Mouse (Mus musculus): ENCODE measurements around the gene Enpp4. TPM values are rescaled to one million over a fixed set of nuclear protein-coding genes. Genes with fewer than 3 reads are reported as not detected.

Gene Enpp4
- polyA plus RNA-seq, 1 experiment, result 0.05 TPM

DNA sequence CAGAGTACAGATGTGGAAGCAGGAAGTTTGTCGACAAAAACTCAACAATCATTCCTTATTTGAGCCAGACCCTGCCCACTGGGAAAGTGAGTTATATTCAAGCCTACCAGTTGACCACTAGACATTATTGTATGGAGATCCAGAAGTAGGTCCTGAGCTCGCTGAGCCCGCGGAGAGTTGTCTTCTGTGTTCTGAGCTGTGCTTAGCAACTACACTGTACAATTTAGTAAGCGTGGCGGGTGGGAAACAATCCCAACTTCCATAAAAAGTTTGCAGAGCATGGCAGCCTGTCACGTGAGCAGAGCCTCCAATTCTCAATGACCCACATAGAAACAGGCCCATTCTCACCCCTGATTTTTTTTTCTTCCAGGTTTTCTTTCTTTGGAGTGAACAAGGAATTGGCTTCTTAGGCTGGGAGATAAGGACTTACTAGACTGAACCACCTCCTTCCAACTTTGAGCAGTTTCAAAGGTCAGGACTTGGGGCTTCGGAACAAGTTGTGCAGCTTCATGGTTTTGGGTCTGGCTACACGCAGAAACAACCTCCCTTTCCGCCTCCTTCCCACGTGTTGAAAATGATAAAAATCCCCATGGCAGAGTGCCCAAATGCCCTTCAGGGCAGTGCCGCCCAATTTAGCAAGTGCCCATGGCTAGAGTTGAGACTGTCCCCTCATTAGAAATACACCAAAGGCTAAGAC is 28.3 kb downstream of the Enpp4 start:
- H3K27me3 ChIP-seq (ENCODE audit: control insufficient read depth), result no peaks in the 10 kb centered on the region
- H3K4me3 ChIP-seq (replicated peaks), result no peak overlapping the region
- no peaks in the 10 kb centered on the region for H3K9me3 ChIP-seq (ENCODE audit: control insufficient read depth, low read length)
- no peaks in the 10 kb centered on the region for H3K36me3 ChIP-seq (ENCODE audit: control insufficient read depth)
- TF ChIP-seq TAL1 (IDR thresholded peaks at IDR 0.05; ENCODE audit: low read length) (no peak), GATA1 (IDR thresholded peaks at IDR 0.05; ENCODE audit: low read length) (no peak)
- H3K4me1 ChIP-seq (ENCODE audit: control insufficient read depth), result peaks cover 5% of the 10 kb centered on the region

DNA sequence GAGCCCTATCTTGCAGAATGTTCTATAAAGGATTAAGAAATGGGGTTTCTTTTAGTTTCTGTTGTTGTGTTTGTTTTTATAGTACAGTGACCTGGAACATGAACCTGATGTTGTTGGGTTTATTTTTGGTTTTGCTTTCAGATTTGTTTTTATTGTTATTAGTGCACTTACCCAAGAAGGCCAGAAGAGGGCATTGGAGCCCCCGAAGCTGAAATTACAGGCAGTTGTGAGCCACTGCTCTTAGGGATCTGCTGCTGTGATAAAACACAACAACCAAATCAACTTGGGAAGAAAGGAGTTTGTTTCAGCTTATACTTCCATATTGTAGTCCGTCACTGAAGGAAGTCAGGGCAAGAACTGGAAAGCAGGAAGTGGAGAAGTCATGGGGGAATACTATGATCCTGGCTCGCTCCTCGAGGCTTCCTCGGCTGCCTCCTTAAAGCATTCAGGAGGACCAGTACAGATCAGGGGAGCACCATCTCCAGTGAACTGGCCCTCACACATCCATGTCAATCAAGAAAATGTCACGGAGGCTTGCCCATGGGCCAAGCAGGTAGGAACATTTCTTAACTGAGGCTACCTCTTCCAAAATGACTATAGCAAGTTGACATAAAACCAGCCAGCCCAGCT is 29.4 kb downstream of the Enpp4 start:
- no peaks in the 10 kb centered on the region for H3K9me3 ChIP-seq (ENCODE audit: control insufficient read depth, low read length)
- no peaks in the 10 kb centered on the region for H3K27me3 ChIP-seq (ENCODE audit: control insufficient read depth)
- H3K4me1 ChIP-seq (ENCODE audit: control insufficient read depth), result peaks cover 5% of the 10 kb centered on the region
- TF ChIP-seq GATA1 (IDR thresholded peaks at IDR 0.05; ENCODE audit: low read length), result no peak
- no peak for TF ChIP-seq TAL1 (IDR thresholded peaks at IDR 0.05; ENCODE audit: low read length)
- no peaks in the 10 kb centered on the region for H3K36me3 ChIP-seq (ENCODE audit: control insufficient read depth)
- H3K4me3 ChIP-seq (replicated peaks), result no peak overlapping the region

GRCm38 (mm10) chr17:44075601-44076000 is 30.0 kb downstream of the Enpp4 start:
- no peak overlapping the region for H3K4me3 ChIP-seq (replicated peaks)
- TF ChIP-seq TAL1 (IDR thresholded peaks at IDR 0.05; ENCODE audit: low read length) (no peak), GATA1 (IDR thresholded peaks at IDR 0.05; ENCODE audit: low read length) (no peak)
- no peaks in the 10 kb centered on the region for H3K9me3 ChIP-seq (ENCODE audit: control insufficient read depth, low read length)
- no peaks in the 10 kb centered on the region for H3K27me3 ChIP-seq (ENCODE audit: control insufficient read depth)
- peaks cover 5% of the 10 kb centered on the region for H3K4me1 ChIP-seq (ENCODE audit: control insufficient read depth)
- no peaks in the 10 kb centered on the region for H3K36me3 ChIP-seq (ENCODE audit: control insufficient read depth)

DNA sequence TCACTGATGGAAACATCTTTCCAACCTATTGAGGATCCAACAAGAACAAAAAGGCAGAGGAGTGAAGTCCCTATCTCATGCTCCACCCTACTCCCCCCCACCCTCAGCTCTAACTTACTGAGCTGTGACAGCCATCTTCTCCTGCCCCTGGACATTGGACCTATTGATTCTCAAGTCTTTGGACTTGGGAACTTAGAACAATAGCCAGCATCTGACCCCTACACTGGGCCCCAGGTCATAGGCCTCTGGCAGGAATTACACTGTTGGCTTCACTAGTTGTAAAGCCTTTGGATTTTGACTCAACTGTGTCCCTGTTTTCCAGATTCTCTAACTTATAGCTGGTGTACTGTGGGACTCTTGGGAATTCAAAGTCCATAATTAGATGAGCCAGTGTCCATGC is 33.9 kb downstream of the Enpp4 start:
- Histone ChIP-seq H3K4me1 (ENCODE audit: control insufficient read depth) (no peaks in the 10 kb centered on the region), H3K9me3 (ENCODE audit: control insufficient read depth, low read length) (no peaks in the 10 kb centered on the region), H3K27me3 (ENCODE audit: control insufficient read depth) (no peaks in the 10 kb centered on the region), H3K36me3 (ENCODE audit: control insufficient read depth) (no peaks in the 10 kb centered on the region), H3K4me3 (replicated peaks) (no peak overlapping the region)
- no peak for TF ChIP-seq TAL1 (IDR thresholded peaks at IDR 0.05; ENCODE audit: low read length)
- no peak for TF ChIP-seq GATA1 (IDR thresholded peaks at IDR 0.05; ENCODE audit: low read length)

GRCm38 (mm10) chr17:44068876-44069275 is 36.7 kb downstream of the Enpp4 start:
- no peaks in the 10 kb centered on the region for H3K36me3 ChIP-seq (ENCODE audit: control insufficient read depth)

GRCm38 (mm10) chr17:44061289-44061890 is 44.2 kb downstream of the Enpp4 start:
- Histone ChIP-seq H3K36me3 (ENCODE audit: control insufficient read depth) (no peaks in the 10 kb centered on the region), H3K4me1 (ENCODE audit: control insufficient read depth) (peaks cover 17% of the 10 kb centered on the region), H3K27me3 (ENCODE audit: control insufficient read depth) (no peaks in the 10 kb centered on the region), H3K4me3 (replicated peaks) (no peak overlapping the region), H3K9me3 (ENCODE audit: control insufficient read depth, low read length) (no peaks in the 10 kb centered on the region)
- TF ChIP-seq TAL1 (IDR thresholded peaks at IDR 0.05; ENCODE audit: low read length) (no peak), GATA1 (IDR thresholded peaks at IDR 0.05; ENCODE audit: low read length) (no peak)

More at GRCm38 (mm10) chr17:44068876-44069275, 36.7 kb downstream of the Enpp4 start:
- Histone ChIP-seq H3K9me3 (ENCODE audit: control insufficient read depth, low read length) (no peaks in the 10 kb centered on the region), H3K4me3 (replicated peaks) (no peak overlapping the region), H3K27me3 (ENCODE audit: control insufficient read depth) (no peaks in the 10 kb centered on the region), H3K4me1 (ENCODE audit: control insufficient read depth) (no peaks in the 10 kb centered on the region)
- no peak for TF ChIP-seq TAL1 (IDR thresholded peaks at IDR 0.05; ENCODE audit: low read length)
- no peak for TF ChIP-seq GATA1 (IDR thresholded peaks at IDR 0.05; ENCODE audit: low read length)

GRCm38 (mm10) chr17:44060781-44061180 is 44.8 kb downstream of the Enpp4 start:
- no peak overlapping the region for H3K4me3 ChIP-seq (replicated peaks)
- H3K4me1 ChIP-seq (ENCODE audit: control insufficient read depth), result peaks cover 17% of the 10 kb centered on the region
- TF ChIP-seq TAL1 (IDR thresholded peaks at IDR 0.05; ENCODE audit: low read length) (no peak), GATA1 (IDR thresholded peaks at IDR 0.05; ENCODE audit: low read length) (no peak)

DNA sequence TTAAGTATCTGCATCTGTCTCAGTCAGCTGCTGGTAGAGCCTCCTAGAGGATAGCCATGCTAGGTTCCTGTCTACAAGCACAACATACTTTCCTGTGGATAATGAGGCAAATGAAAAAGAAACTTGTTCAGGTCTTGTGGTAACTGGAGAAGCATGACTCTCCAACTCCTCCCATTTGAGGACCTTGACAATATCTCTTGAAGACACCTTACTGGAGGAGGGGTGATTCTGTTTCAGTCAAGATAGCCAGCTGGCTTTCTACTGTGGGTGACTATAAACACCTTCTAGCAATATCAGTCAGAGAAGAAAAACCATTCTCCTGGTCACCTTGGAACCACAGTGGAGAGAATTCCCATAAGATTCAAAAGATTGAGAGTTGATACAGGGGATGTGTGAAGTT is 47.5 kb downstream of the Enpp4 start:
- Histone ChIP-seq H3K4me1 (ENCODE audit: control insufficient read depth) (peaks cover 17% of the 10 kb centered on the region), H3K4me3 (replicated peaks) (no peak overlapping the region), H3K9me3 (ENCODE audit: control insufficient read depth, low read length) (no peaks in the 10 kb centered on the region), H3K27me3 (ENCODE audit: control insufficient read depth) (no peaks in the 10 kb centered on the region), H3K36me3 (ENCODE audit: control insufficient read depth) (no peaks in the 10 kb centered on the region)
- TF ChIP-seq TAL1 (IDR thresholded peaks at IDR 0.05; ENCODE audit: low read length) (peak; percentile 48; the same call in 2 of the 3 replicates), GATA1 (IDR thresholded peaks at IDR 0.05; ENCODE audit: low read length) (no peak)

More at GRCm38 (mm10) chr17:44060781-44061180, 44.8 kb downstream of the Enpp4 start:
- H3K36me3 ChIP-seq (ENCODE audit: control insufficient read depth), result no peaks in the 10 kb centered on the region
- no peaks in the 10 kb centered on the region for H3K9me3 ChIP-seq (ENCODE audit: control insufficient read depth, low read length)
- no peaks in the 10 kb centered on the region for H3K27me3 ChIP-seq (ENCODE audit: control insufficient read depth)

DNA sequence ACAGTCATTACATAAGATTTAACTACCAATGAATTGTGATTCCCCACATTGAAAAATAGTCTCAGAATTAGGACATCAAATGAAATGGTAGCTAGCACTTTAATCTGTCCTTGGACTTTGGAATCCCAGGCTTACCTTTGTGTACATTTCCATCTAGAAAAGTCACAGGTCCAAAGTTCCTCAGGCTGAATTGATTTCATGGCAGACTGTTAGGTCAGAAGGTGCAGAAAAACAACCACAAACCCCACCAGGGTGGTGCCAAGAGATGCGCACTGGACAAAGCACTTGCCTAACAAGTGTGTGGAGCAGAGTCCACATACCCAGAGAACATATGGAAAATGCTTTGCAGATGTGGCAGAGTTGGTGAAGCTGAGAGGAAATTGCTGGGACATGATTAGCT is 48.5 kb downstream of the Enpp4 start:
- Histone ChIP-seq H3K4me1 (ENCODE audit: control insufficient read depth) (peaks cover 17% of the 10 kb centered on the region), H3K27me3 (ENCODE audit: control insufficient read depth) (no peaks in the 10 kb centered on the region), H3K36me3 (ENCODE audit: control insufficient read depth) (no peaks in the 10 kb centered on the region), H3K9me3 (ENCODE audit: control insufficient read depth, low read length) (no peaks in the 10 kb centered on the region), H3K4me3 (replicated peaks) (no peak overlapping the region)
- TF ChIP-seq GATA1 (IDR thresholded peaks at IDR 0.05; ENCODE audit: low read length), result no peak
- TF ChIP-seq TAL1 (IDR thresholded peaks at IDR 0.05; ENCODE audit: low read length), result no peak
